Mouse (Mus musculus): ENCODE data around the gene Gm49378.

Gm49378 gene

DNA sequence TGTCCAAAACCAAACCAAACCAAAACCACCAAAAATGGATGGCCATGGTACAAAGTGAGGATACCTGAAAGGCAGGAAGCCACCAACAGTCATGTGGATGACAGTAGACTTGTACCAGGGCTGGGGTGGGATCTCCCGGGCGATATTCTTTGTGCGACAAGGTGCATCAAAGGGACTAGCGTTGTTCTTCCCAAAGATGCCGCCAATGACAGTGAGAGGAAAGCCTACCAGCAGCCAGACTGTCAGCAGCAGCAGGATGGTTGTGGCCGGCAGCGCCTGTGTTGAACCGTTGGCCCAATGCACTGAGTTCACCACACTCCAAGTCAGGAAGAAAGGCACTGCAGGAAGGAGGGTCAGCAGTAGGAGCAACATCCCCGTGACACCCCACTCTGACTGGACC lies at the start of gene Gm49378:
Gene Gm49378 (minus strand): TSS at position 101 of the 400 bp plus-strand sequence.
- DNase-seq (ENCODE audit: low spot score in 2 of 2), result no peak

DNA sequence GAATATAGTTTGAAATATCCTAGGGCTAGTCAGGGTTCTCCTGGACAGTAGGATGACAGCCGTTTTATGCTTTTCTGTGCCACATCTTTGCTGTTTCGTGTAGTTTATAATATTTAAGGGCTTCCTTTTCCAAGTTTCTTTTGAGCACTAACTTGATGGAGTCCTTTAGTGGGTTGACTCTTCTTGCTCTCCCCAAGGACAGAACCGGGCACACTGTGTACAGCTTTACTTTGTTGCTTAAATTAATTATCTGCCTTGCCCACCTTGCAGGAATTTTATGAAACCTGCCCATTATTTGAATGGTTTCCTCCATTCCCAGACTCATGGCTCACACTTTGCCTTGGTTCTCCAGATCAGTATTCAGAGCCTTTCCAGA lies 44.4 kb upstream of the Gm49378 start:
- no peak for DNase-seq (ENCODE audit: low spot score in 2 of 2)

DNA sequence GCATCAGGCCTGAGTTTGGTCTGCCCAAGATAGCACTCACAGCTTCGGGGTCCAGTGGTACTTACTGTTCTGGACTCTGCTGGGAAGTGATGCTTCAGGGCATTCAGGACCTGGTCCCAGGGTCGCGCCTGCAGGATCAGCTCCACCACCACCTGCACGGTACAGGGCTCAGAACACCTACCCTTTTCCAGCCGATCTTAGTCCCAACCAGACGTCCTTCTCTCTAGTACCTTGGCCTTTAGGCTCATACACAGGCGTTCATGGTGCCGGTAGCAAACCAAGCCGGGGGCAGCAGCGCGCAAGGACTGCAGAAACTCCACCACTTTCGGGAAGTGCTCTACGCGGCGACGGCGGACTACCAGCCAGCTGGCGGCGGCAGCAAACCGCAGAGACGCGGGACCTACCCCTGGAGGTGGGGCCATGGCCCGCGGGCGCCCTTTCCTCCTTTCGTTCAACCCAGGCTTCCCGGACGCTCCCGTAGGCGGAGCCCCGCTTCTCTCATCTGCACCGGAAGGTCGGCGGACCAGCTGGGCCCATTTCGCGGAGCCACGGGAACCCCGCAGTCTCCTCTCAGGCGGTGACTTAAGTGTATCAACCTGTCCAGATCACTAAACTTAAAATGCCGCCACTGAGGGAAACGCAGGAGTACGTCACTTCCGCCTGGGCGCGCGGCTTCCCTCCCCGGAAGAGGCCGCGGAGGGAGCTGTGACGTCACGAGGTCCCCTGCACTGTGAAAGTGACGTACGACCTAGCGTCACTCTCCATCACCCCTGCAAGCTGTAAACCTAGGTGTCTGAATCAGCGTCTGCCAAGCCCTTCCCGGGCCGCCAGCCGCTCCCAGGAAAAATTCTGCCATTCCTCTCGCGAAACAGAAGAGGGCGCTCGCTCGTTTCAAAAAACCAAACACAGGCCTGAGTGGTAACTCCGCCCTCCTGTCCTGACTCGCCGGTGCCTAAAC lies 43.7 kb upstream of the Gm49378 start, which contains the start of gene Tinf2:
Gene Tinf2 (minus strand): TSS at position 661 of the 958 bp plus-strand sequence.
- peak; percentile 86 to 94 for DNase-seq (ENCODE audit: low spot score in 2 of 2)

DNA sequence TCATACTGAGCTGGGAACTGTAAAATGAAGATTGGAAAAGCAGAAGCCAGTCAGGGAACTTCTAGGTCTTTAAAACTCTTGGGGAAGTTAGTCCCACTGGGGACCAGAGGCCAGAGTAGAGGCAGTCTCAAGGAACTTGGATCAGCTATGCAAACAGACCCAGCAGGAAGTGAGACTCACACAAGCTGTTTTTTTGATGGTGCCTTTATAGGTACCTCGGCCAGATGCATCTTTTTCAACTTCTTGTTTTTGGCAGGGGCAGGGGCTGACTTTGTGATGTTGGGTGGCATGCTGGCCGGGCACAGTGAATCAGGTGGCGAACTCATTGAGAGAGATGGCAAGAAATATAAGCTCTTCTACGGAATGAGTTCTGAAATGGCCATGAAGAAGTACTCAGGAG lies 39.9 kb upstream of the Gm49378 start:
- no peak for DNase-seq (ENCODE audit: low spot score in 2 of 2)

DNA sequence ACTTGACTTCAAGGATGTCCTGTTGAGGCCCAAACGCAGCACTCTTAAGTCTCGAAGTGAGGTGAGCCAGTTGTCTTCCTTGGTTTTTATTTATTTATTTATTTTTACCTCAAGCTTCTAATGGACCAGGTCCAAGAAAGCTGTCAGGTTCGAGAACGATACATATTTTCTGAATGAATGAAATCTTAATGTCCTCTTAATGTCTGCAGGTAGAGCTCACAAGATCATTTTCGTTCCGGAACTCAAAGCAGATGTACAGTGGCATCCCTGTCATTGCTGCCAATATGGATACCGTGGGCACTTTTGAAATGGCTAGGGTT lies 35.0 kb upstream of the Gm49378 start:
- no peak for DNase-seq (ENCODE audit: low spot score in 2 of 2)

DNA sequence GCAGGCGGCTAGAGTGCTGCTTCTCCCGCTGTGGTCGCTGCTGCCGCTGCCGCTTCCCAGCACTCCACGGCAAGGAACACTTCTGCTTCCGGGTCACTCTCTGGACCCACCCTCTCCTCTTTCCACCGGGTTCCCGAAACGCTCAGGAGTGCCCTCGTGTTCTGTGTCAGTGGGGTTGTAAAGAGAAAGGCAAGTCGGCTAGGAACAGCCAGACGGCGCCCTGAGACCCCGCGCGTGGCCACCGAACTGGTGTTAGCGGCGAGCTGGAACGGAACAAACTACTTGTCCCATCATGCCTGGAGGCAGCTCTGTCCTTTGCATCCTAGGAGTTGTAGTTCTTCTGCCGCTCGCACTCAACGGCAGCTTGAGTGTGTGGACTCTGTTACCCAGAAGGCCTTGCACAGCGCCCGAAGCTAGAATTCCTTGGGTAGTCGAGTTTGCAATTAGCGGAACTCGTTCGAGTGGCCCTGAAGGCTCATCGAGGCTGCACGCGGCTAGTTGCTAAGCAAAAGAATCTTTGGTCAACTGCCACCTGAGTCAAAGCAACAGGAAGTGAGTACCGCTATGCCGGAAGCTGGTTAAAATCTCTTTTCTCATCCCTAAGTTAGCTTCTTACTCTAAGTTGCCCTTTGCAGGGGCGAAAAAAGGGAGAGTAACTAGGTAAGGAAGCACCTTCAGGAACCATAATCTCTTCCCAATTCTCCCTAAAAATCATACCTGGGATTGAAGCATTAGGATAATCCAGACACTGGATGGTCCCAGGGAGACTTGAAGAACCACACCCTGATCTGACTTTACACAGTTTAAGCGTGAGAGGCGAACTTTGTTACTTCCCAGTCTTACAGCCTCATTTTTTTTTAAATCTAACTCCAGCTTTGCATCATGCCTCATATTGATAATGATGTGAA lies 34.4 kb upstream of the Gm49378 start, which contains the start of the genes Gmpr2 and Nedd8:
Gene Gmpr2 (plus strand): TSS at position 109 of the 908 bp plus-strand sequence.
Gene Nedd8 (minus strand): TSS at position 292 of the 908 bp plus-strand sequence.
- DNase-seq (ENCODE audit: low spot score in 2 of 2), result peak; percentile 87 to 90

DNA sequence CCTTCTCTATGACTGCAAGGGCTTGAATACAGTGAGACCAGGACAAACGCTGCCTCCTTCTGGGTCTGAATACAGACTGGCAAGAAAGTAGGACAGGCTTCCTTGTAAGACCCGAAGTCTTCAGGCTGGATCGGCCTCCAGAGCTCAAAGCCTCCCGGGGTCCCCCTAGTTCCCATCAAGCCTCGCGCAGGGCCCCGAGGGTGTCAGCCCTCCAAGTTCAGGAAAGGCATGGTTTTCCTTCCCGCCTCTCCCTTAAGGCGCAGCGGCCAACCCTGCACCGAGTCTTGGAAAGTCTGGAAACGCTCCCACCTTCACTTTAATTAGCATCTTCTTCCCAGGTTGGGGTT lies 33.8 kb upstream of the Gm49378 start:
- DNase-seq (ENCODE audit: low spot score in 2 of 2), result no peak

DNA sequence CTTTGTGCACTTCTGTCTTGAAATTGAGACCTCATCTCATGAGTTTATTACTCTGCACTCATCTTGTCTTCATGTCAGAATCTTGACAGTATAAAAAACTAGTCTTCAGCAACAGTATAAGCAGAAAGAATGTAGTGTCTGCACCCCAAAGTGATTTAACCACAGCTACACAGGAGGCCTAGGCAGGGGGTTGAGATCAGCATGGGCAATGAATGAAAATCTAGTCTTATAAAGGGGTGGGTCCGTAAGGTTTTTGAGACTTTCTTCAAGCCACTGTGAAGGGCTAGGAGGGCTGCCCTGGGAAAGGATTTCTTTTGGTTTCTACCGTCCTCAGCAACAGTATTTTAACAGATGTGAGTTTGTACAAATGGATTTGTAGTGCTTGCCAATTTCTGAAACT lies 22.9 kb upstream of the Gm49378 start:
- no peak for DNase-seq (ENCODE audit: low spot score in 2 of 2)

DNA sequence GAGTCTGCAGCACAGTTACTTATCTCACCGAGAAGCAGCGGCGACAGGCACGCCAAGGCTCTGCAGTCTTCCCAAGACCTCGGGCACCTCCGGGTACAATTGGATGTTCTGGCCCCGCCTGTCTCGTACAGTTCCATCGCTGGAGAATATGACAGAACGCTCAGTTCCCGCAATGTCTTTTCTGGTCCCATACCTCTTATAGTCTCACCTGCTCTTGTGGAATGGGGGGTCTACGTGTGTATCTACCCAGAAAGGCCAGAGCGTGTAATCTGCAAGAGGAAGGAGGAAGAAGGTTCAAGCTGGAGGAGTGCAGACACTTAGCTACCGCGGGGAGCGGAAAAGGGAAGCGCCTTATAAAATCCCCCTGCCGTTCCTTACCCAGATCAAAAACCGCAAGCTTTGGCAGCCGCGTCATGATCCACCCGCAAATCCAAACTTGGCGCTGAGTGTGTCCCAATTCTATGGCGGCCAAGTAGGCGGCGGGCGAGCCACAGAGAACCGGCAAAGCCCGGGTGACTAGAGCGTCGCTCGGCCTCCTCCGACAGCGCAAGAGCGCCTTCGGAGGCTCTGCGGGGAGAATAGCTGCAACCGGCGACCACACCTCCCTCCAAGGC lies 22.4 kb upstream of the Gm49378 start, which contains the start of gene Mdp1:
Gene Mdp1 (minus strand): TSS at position 549 of the 614 bp plus-strand sequence.
- DNase-seq (ENCODE audit: low spot score in 2 of 2), result peak; percentile 58 to 69

DNA sequence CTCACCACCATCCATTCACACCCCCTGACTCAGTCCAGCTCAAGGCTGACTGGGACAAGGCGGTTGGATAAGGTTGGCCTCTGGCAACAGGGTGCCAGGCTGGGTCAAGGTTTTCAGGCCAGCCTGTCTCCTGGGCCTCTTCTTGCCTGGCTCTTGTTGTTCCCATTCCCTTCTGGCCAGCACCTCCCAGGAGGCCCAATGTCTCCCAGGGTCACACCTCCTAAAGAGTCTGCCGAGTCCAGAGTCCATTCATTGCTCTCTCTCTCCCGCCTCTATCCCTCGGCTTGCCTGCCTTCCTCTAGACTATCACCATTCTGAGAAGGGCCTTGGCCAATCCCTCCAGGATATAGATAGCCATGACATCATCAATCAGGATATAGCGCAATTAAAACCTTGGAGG lies 20.3 kb upstream of the Gm49378 start:
- DNase-seq (ENCODE audit: low spot score in 2 of 2), result no peak

DNA sequence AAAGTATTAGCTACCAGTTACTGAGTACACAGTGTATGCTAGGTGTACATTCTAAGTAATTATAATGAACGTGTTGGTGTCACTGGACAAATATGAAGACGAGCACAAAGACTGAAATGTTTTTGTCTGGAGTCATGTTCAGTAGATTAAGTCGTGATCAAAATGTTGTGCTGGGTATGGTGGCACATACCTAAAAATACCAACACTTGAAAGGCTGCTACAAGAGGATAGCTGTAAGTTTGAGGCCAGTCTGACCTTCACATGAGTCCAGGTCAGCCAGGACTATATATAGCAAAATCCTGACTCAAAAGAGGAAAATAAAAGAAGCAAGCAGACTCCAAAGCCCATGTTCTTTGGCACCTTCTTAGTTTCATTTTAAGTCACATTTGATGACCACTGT lies 19.2 kb upstream of the Gm49378 start:
- no peak for DNase-seq (ENCODE audit: low spot score in 2 of 2)

DNA sequence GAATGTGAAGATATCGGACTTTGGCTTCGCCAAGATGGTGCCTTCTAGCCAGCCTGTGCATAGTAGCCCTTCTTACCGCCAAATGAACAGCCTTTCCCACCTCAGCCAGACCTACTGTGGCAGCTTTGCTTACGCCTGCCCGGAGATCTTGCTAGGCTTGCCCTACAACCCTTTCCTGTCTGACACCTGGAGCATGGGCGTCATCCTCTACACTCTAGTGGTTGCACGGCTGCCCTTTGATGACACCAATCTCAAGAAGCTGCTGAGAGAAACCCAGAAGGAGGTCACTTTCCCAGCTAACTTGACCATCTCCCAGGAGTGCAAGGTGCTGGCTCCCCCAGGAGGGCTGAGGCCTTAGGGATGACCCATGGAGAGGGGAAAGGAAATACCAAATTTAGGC lies 13.8 kb upstream of the Gm49378 start:
- no peak for DNase-seq (ENCODE audit: low spot score in 2 of 2)

DNA sequence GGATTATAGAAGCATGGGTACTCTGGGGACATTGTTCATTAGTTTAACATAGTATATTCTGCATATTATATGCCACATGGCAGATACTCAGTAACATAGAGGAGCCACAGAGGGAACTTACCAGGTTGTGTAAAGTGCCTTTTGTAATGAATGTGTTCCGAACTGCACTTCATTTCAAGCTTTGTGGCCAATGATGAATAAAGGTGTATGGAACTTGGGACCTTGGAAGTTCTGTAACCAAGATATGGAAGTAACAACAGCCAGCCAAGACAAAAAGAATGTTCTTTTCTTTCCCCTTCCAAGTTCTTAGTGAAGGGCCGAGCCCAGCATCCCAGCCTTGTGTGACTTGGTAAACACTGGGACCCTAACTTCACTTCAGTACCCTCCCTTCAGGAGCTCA lies 12.2 kb upstream of the Gm49378 start, which contains the start of gene Tssk4:
Gene Tssk4 (plus strand): TSS at position 301 of the 400 bp plus-strand sequence.
- DNase-seq (ENCODE audit: low spot score in 2 of 2), result no peak

DNA sequence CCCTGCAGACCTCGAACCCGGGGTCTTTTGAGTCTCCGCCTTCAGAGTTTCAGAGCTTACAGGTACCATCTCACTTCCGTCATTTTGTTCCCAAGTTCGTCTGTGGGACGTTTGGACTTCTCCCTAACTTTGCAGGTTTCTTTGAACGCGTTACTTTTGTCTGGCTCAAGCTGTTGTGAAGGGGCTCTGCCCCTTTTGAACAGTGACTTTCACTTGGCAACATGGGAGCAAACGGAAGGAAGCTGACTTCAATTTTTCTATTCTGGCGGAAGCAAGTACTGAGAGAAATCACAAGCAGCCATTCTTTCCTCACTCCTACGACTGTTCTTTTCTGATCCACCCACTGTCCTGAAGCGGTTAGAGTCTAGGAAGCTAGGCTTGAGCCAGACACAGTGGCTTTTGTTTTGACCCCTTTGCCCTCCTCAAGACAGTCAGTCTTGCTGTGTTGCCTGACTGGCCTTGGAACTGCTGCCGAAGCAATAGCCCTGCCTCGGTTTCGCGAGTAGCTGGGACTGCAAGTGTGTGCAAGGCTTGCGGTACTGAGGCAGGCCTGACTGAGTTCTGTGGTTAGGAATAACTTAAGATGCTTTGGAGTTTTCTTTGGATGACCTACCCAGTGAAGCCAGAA lies 6.7 kb upstream of the Gm49378 start:
- no peak for DNase-seq (ENCODE audit: low spot score in 2 of 2)

DNA sequence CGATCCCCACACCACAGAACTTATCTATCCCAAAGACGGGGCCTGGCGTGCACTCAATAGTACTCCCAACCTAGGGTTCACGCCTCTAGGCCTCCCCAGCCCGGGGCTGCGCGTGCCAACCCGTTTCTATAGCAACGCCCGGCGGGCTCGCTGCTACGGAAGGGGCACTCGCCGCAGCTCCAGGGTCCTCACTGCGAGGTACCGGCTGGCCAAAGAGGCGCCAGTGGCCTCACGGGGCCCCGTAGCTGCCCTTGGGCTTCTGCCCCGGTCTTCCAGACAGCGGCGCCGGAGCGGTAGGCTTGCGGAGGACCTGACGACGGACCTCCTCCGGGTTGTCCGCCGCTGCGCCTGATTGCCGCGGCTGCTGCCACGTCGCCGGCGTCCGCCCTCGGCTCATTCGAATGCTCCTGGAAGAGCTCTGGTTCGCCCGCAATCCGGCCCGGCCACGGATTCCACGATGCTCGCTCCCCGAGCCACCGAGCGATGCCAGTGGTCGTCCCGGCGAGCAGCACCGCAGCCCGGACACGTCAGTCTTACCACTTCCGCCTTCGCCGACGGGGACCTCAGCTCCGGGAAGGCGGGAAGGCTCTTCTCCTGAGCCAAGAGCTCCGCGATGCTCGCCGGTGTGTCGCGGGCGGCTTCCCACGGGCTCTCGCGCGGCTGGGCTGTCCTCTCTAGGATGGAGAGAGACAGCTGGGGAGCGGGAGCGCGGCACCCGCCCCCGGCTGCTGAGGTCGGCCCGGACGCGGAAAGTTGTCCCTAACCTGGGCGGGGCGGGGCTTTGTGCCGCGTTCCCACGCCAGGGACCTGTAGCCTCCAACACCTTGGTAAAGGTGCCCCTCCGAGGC lies 5.6 kb upstream of the Gm49378 start, which contains the start of gene Tm9sf1:
Gene Tm9sf1 (minus strand): TSS at position 747 of the 848 bp plus-strand sequence.
- peak; percentile 79 to 81 for DNase-seq (ENCODE audit: low spot score in 2 of 2)

DNA sequence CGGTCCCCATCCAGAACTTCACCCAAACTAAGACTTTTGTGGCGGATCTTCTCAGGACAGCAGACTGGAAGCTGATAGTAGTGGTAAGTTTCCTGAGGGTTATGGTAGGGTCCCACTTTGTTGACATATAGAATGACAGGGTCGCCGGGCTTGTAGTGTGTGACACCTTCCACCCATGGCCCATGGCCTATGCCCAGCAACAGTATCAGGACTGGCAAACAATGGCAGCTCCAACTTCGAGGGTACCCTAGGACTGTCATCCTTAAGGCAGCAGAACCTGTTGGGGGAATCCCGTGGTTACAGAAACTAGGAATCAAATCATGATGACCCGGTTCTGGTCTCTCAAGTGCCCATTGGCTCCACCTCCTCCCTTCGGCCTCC lies 5.0 kb upstream of the Gm49378 start:
- no peak for DNase-seq (ENCODE audit: low spot score in 2 of 2)

DNA sequence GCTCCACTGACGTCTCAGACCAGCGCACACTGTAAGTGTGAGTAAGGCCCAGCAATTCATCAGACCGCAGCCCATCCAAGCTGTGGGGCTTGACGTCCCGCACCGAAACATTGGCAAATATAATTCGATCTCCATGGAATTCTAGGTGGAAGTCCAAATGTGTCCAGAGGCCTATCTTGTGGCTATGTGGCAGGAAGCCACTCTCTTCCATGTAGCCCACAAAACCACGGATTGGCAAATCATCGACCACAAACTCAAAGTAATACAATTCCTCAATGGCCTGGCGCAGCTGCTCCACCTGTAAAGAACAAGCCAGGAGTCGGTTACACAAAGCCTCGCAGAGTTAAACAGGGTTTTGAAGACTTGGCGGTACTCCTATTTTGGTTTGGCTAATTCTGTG lies 3.6 kb upstream of the Gm49378 start:
- DNase-seq (ENCODE audit: low spot score in 2 of 2), result no peak

DNA sequence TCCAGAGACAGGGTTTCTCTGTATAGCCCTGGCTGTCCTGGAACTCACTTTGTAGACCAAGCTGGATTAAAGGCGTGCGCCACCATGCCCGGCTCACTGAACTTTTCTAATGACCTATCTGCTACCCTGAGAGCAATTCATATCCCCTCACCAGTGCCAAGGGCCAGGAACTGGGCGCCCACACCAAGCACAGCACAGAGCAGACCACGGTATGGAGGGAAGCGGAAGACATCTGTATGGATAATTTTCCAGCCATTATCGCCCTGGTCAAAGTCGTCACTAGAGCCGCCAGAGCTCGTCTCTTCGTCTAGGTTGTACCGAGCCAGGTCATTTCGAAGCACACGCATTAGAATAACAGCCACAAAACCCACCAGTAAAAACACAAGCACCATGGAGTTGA lies 3.1 kb upstream of the Gm49378 start:
- no peak for DNase-seq (ENCODE audit: low spot score in 2 of 2)

DNA sequence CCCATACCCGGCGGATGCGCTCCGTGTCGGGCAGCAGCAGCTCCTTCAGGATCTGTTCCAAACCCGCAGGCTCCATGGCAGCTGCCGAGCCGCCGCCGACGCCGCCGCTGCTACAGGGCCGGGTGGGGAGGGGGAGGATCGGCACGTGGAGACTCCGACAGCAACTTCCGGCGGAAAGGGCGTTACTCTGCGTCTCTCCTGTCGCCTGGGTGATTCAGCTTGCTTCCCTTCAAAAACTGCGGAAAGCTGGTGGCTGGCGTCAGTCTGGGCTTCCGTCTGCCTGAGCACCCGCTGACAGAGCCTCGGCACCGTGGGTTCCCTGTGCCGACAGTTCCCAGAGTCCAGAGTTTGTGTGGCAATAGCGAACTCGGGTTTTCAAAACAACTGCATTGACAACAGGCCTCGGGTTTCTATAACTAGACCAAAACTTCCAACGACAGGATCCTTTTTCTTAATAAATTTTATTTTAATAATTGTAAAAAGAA lies 2.1 kb downstream of the Gm49378 start, which contains the start of gene Ipo4:
Gene Ipo4 (minus strand): TSS at position 435 of the 485 bp plus-strand sequence.
- peak; percentile 64 to 79 for DNase-seq (ENCODE audit: low spot score in 2 of 2)

DNA sequence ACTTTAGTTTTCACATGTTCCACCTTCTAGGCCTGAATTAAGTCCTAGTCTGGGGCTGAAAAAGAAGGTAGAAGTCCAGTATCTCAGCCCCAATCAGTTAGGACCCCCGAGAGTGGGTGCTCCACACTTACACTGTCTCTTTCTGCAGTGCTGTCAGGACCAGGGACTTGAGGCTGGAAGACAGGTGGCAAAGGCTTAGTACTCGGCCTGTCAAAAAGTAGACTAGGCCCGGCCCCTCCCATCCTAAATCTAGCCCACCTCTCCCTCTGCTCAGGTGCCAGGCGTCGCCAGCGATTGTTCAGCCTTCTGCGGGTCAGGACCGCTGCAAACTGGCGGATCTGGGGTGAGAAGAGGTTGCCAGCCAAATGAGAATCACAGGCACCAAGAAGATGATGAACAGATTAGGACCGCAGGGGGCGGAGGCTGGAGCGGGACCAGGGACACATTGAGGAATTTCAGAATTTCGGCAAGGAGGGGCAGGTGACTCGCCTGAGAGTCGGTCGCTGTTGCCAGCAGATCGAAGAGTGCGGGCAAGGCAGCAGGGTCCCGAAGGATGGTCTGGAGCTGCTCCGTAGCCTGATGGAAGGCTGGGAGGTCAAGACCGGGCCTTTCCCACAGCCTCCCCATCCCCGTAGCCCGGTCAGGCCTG lies 2.7 kb downstream of the Gm49378 start:
- no peak for DNase-seq (ENCODE audit: low spot score in 2 of 2)

Data from frontal cortex, postnatal 25 days (tissue).